Mouse (Mus musculus): ENCODE measurements around the gene Arl15. TPM values are rescaled to one million over a fixed set of nuclear protein-coding genes. Genes with fewer than 3 reads are reported as not detected.

Gene Arl15
- polyA plus RNA-seq, 1 experiment = 0.19 TPM

DNA sequence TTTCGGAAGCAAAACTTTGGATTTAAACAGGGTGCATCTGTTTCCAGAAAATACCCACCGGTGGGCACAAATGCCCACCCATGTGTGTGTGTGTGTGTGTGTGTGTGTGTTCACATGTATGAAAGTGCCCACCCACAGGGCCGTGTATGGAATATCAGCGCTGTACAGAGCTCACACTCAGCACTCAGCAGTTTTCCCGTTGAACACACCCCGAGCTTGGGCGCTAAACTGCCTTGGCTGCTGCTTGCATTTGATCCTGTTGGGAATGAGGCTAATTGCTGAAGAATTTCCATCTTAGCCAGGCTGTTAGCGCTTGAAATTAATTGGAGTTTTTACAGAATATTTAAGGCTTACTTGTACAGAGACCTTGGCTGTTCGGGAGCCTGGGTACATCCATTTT is 282.9 kb downstream of the Arl15 start:
- Histone ChIP-seq H3K9me3 (peaks cover 15% of the 10 kb centered on the region), H3K36me3 (replicated peaks; ENCODE audit: low read length) (no peaks in the 10 kb centered on the region), H3K4me1 (peaks cover 3% of the 10 kb centered on the region; the same call in 1 of the 2 replicates), H3K27me3 (replicated peaks) (no peaks in the 10 kb centered on the region), H3K4me3 (replicated peaks) (no peak overlapping the region)
- TF ChIP-seq FLI1 (IDR thresholded peaks at IDR 0.05; ENCODE audit: low read length) (no peak), GATA1 (IDR thresholded peaks at IDR 0.05; ENCODE audit: borderline replicate concordance, low read length) (no peak)

DNA sequence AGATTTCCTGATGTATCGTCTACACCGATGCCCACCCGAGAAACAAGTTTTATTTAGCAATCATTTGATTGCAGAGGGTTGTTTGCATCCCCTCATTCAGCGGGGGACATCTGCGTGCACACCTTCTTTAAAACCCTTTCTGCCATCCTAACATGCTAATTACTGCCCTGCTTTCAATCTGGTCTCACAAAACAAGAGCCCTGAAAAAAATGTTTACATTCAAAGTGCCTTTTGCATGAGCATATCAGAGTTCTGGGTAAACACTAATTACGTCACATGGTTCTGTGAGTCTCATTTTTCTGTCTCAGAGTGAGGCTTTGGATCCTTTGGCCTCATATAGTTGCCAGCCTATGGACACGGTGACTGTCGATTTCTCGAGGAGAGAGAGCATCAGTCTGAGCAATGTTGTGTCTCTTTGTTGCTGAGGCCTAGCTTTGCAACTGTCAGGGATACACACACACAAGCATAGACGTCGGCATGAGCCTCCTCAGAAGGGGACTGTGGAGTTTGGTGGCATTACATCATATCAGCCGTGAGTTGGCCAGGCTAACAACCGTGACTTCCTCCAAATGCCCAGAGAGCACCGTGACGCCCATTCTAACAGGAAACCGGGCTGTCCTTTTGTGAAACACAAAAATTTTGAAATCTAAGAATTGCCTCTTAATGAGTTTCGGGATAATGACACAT is 283.4 kb downstream of the Arl15 start:
- peaks cover 20% of the 10 kb centered on the region for H3K9me3 ChIP-seq
- TF ChIP-seq GATA1 (IDR thresholded peaks at IDR 0.05; ENCODE audit: borderline replicate concordance, low read length) = no peak
- no peak for TF ChIP-seq FLI1 (IDR thresholded peaks at IDR 0.05; ENCODE audit: low read length)
- H3K4me3 ChIP-seq (replicated peaks) = no peak overlapping the region
- H3K4me1 ChIP-seq = peaks cover 3% of the 10 kb centered on the region; the same call in 1 of the 2 replicates
- H3K36me3 ChIP-seq (replicated peaks; ENCODE audit: low read length) = no peaks in the 10 kb centered on the region
- H3K27me3 ChIP-seq (replicated peaks) = no peaks in the 10 kb centered on the region

DNA sequence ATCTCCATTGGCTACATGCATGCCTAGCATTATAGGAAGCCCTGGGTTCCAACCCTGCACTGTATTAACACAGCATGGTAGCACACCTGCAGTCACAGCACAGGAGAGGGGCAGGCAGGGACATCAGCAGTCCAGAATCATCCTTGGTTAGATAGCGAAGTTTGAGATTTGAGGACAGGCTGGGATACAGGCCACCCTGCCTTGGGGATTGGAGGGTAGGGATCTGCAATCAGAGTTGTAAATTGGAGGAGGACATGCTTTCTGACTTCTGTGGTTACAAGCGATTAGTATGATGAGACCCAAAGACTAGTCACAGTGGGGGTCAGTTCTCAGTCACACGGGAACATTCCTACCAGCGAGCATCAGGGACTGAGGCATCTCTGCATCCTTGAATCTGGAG is 284.5 kb downstream of the Arl15 start:
- Histone ChIP-seq H3K27me3 (replicated peaks) (no peaks in the 10 kb centered on the region), H3K36me3 (replicated peaks; ENCODE audit: low read length) (no peaks in the 10 kb centered on the region), H3K4me3 (replicated peaks) (no peak overlapping the region), H3K4me1 (peaks cover 3% of the 10 kb centered on the region; the same call in 1 of the 2 replicates), H3K9me3 (peaks cover 27% of the 10 kb centered on the region)
- TF ChIP-seq FLI1 (IDR thresholded peaks at IDR 0.05; ENCODE audit: low read length) = no peak
- no peak for TF ChIP-seq GATA1 (IDR thresholded peaks at IDR 0.05; ENCODE audit: borderline replicate concordance, low read length)

DNA sequence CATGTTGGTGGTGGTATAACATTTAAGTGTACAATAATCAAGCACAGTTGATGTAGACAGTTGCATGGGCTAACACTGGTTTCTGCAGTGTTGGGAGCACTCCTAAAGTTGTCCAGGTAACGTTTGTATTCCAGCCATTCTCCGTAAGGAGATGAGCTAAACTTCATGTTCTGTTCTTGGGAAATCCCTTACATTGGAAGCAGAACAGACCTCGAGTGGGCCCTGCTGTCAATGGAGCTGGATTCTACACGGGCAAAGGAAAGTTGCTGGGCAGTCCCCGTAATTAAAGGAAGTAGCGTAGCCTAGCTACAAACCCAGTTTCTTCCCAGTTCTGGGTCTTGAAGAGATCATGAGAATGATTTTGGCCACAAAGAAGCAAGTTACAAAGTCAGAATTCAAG is 285.4 kb downstream of the Arl15 start:
- H3K36me3 ChIP-seq (replicated peaks; ENCODE audit: low read length) = no peaks in the 10 kb centered on the region
- H3K4me1 ChIP-seq = peaks cover 3% of the 10 kb centered on the region; the same call in 1 of the 2 replicates
- H3K9me3 ChIP-seq = peaks cover 31% of the 10 kb centered on the region
- H3K27me3 ChIP-seq (replicated peaks) = no peaks in the 10 kb centered on the region
- no peak overlapping the region for H3K4me3 ChIP-seq (replicated peaks)
- no peak for TF ChIP-seq GATA1 (IDR thresholded peaks at IDR 0.05; ENCODE audit: borderline replicate concordance, low read length)
- TF ChIP-seq FLI1 (IDR thresholded peaks at IDR 0.05; ENCODE audit: low read length) = no peak

DNA sequence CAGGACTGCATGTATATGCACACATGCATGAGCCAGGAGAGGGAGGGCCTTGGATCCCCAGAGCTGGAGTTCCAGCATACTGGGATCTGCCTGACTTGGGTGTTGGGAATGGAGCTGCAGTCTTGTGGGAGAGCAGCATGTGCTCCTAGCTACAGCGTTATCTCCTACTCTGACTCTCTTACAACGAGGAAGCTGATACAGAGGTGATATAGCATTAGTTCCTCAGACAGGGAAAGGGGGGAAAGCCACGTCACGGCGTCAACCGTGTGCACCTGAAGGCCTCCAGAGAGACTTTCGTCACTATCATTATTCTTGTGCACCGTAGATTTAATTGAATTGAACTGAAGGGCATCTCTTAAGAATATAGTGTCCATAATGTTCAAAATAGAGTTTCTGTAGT is 286.2 kb downstream of the Arl15 start:
- TF ChIP-seq FLI1 (IDR thresholded peaks at IDR 0.05; ENCODE audit: low read length) = no peak
- no peak for TF ChIP-seq GATA1 (IDR thresholded peaks at IDR 0.05; ENCODE audit: borderline replicate concordance, low read length)
- no peaks in the 10 kb centered on the region for H3K36me3 ChIP-seq (replicated peaks; ENCODE audit: low read length)
- H3K27me3 ChIP-seq (replicated peaks) = no peaks in the 10 kb centered on the region

DNA sequence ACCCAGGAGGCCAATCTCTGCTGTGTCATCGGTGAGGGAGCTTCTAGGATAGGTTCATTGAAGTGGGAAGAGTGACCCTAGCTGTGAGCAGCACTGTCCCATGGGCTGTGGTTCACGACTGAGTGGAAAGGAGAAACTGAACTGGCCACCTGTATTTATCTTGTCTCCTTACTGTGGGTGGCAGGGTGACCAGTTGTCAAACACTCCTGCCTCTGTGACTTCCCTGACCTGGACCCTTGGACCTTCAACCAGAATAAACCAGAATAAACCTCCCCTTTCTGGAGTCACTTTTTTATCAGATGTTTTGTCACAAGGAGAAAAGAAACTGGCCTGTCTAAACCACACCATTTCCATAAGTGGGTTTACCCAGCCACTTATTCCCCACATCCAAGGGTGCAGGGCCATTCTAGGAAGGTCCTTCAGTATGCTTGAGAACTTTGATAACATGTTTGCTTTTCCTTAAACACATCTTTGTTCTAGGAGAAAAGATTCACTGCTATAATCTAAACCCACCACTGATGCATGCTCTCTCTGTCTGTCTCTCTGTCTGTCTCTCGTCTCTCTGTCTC is 289.3 kb downstream of the Arl15 start:
- Histone ChIP-seq H3K27me3 (replicated peaks) (no peaks in the 10 kb centered on the region), H3K36me3 (replicated peaks; ENCODE audit: low read length) (peaks cover under 1% of the 10 kb centered on the region), H3K9me3 (peaks cover 43% of the 10 kb centered on the region), H3K4me1 (no peaks in the 10 kb centered on the region), H3K4me3 (replicated peaks) (no peak overlapping the region)
- no peak for TF ChIP-seq FLI1 (IDR thresholded peaks at IDR 0.05; ENCODE audit: low read length)
- TF ChIP-seq GATA1 (IDR thresholded peaks at IDR 0.05; ENCODE audit: borderline replicate concordance, low read length) = no peak

More for the DNA sequence above, 286.2 kb downstream of the Arl15 start:
- no peak overlapping the region for H3K4me3 ChIP-seq (replicated peaks)
- H3K9me3 ChIP-seq = peaks cover 36% of the 10 kb centered on the region
- peaks cover 3% of the 10 kb centered on the region; the same call in 1 of the 2 replicates for H3K4me1 ChIP-seq

DNA sequence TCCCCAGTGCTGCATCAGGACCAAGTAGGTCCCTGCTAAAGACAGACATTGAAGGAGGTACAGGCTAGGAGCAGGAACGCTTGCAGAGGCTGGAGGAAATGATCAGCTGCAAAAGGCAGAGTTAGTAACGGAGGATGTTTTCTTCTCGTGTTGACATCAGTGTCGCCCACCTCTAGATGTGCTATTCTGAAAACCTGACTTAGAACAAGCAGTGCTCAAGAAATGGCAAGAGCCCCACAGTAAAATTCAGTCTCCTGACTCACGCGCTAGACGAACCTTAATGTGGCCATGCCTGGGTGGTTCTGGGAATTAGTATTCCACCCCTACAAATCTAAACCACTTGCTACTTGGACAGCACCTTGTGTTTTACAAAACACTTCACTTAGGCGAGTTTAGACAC is 291.1 kb downstream of the Arl15 start:
- peaks cover 38% of the 10 kb centered on the region for H3K9me3 ChIP-seq
- no peaks in the 10 kb centered on the region for H3K27me3 ChIP-seq (replicated peaks)
- peaks cover 9% of the 10 kb centered on the region for H3K36me3 ChIP-seq (replicated peaks; ENCODE audit: low read length)
- H3K4me3 ChIP-seq (replicated peaks) = no peak overlapping the region
- H3K4me1 ChIP-seq = no peaks in the 10 kb centered on the region
- TF ChIP-seq FLI1 (IDR thresholded peaks at IDR 0.05; ENCODE audit: low read length) (no peak), GATA1 (IDR thresholded peaks at IDR 0.05; ENCODE audit: borderline replicate concordance, low read length) (no peak)

DNA sequence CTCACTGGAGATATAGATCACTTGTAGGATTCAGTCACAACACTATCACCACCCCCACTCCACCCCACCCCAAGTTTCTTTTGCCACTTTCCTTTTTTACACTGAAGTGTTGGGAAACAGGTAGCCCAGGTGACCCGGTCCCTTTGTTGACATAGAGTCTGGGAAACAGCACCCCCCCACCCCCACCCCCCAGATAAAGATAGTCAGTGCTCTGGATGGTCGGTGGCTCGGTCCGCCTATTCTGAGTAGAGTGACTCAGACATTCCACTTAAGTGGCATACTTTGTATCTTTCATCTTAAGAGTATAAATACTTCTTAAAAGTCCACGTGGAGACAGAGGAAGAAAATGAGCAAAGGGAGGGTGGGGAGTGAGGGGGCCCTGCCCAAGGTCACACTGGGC is 292.0 kb downstream of the Arl15 start:
- TF ChIP-seq GATA1 (IDR thresholded peaks at IDR 0.05; ENCODE audit: borderline replicate concordance, low read length) = no peak
- no peak for TF ChIP-seq FLI1 (IDR thresholded peaks at IDR 0.05; ENCODE audit: low read length)
- Histone ChIP-seq H3K4me3 (replicated peaks) (no peak overlapping the region), H3K4me1 (no peaks in the 10 kb centered on the region), H3K9me3 (peaks cover 39% of the 10 kb centered on the region), H3K36me3 (replicated peaks; ENCODE audit: low read length) (peaks cover 9% of the 10 kb centered on the region), H3K27me3 (replicated peaks) (no peaks in the 10 kb centered on the region)

DNA sequence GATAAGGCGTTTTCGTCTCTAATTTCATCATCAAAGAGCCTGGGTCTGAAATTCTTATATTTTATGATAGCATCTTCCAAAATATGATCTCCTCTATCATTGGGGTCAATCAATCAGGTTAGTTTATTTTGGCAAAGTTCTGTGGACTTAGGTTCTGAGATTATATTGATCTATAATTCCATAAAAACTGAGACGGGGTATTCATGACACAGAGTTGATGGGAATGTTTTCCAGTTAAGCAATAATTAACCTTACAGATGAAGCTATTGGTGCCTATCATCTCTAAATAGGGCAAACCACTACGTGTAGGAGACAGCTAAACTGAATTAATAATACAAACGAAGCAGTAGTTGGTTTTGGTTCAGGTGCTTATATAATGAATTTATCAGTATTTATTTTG is 292.5 kb downstream of the Arl15 start:
- H3K4me3 ChIP-seq (replicated peaks) = no peak overlapping the region
- TF ChIP-seq FLI1 (IDR thresholded peaks at IDR 0.05; ENCODE audit: low read length) = no peak
- TF ChIP-seq GATA1 (IDR thresholded peaks at IDR 0.05; ENCODE audit: borderline replicate concordance, low read length) = no peak
- H3K4me1 ChIP-seq = no peaks in the 10 kb centered on the region
- H3K27me3 ChIP-seq (replicated peaks) = no peaks in the 10 kb centered on the region
- H3K9me3 ChIP-seq = peaks cover 37% of the 10 kb centered on the region
- peaks cover 9% of the 10 kb centered on the region for H3K36me3 ChIP-seq (replicated peaks; ENCODE audit: low read length)

DNA sequence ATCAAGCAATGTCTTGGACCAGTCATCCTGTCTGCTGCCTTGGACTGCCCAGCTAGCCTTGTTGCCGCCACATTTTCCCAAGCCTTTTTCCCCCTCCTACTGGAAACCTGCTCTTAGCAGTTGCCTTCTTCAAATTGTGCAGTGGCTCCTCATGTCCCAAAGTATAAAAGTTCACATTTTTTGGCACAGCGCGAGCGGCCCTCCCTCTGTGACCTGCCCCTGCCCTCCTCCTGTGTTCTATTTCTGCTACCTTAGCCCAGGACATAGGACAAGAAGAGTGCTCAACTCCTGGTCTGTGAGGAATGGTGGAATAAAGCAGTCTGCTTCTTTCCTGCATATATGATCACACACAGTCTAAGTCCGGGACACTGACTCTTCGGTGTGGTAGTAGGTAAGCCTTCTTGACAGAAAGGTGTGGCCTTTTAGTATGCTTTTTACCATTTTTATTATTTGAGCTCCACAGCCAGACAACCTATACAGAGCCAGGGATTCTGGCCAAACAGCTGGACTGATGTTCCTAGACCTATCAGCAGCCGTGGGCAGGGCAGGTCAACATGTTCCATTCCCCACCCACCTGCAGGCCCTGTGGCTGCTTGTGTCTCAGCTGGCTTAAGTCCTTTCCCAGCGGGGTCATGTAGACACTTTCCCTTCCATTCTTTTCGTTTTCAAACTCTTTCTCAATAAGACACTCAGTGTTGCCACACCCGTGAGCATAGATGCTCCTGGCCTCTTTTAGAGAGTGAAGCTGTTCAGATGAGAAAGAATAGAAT is 293.6 kb downstream of the Arl15 start:
- H3K27me3 ChIP-seq (replicated peaks) = no peaks in the 10 kb centered on the region
- H3K9me3 ChIP-seq = peaks cover 31% of the 10 kb centered on the region; the same call in 1 of the 2 replicates
- no peak overlapping the region for H3K4me3 ChIP-seq (replicated peaks)
- peaks cover 9% of the 10 kb centered on the region for H3K36me3 ChIP-seq (replicated peaks; ENCODE audit: low read length)
- H3K4me1 ChIP-seq = no peaks in the 10 kb centered on the region
- TF ChIP-seq GATA1 (IDR thresholded peaks at IDR 0.05; ENCODE audit: borderline replicate concordance, low read length) (no peak), FLI1 (IDR thresholded peaks at IDR 0.05; ENCODE audit: low read length) (no peak)
